Mouse (Mus musculus) ES-E14 (cell line): ENCODE measurements at regions not wholly inside any gene's neighbourhood (a gene's known extent, or its start where the extent isn't known, plus 50 kb on each side); places are given as distances from the start of the nearest gene placed in this dataset.

Experiments
- DNase-seq: peaks from one replicate; pipeline ENCODE4 v3.0.0-alpha.2; 2013; ENCODE audit warnings: low read depth, low spot score
- H3K27ac ChIP-seq: 2 replicates; pipeline ENCODE4 v1.5.1; 2012; ENCODE audit warnings: low read depth, mild to moderate bottlenecking, low read length, moderate library complexity, mixed read lengths; ENCODE audit not compliant: poor library complexity, insufficient read depth, severe bottlenecking
- H3K36me3 ChIP-seq: 2 replicates; pipeline ENCODE4 v1.6.1; 2012; ENCODE audit warnings: mild to moderate bottlenecking, low read length, moderate library complexity, mixed read lengths; ENCODE audit not compliant: control insufficient read depth, poor library complexity, insufficient read depth, severe bottlenecking
- H3K4me1 ChIP-seq, 2 experiments: fragments of 150-350 bp in 1 of 2; sonication (generic) in 1 of 2; 2 replicates each; pipeline ENCODE4 v1.6.1; 2012; ENCODE audit warnings: low read length in 2 of 2, mild to moderate bottlenecking in 1 of 2, mixed read lengths in 1 of 2; ENCODE audit not compliant: control insufficient read depth in 2 of 2, insufficient read depth in 2 of 2, poor library complexity in 1 of 2
- H3K4me3 ChIP-seq, 2 experiments: fragments of 150-350 bp in 1 of 2; sonication (generic) in 1 of 2; 2 replicates each; pipeline ENCODE4 v1.5.1; 2012; ENCODE audit warnings: low read length in 2 of 2, low read depth in 1 of 2, mild to moderate bottlenecking in 1 of 2, mixed read lengths in 1 of 2; ENCODE audit not compliant: insufficient read depth in 1 of 2, poor library complexity in 1 of 2, severe bottlenecking in 1 of 2
- H3K9ac ChIP-seq: 2 replicates; pipeline ENCODE4 v1.6.1; 2012; ENCODE audit warnings: low read depth, mild to moderate bottlenecking, low read length, mixed read lengths; ENCODE audit not compliant: poor library complexity, insufficient read depth, severe bottlenecking
- H3K9me3 ChIP-seq: fragments of 150-350 bp; sonication (generic); 2 replicates; pipeline ENCODE4 v1.6.1; 2012; ENCODE audit warnings: low read depth, mild to moderate bottlenecking, low read length; ENCODE audit not compliant: control insufficient read depth, insufficient read depth
- CHD2 ChIP-seq: IDR thresholded peaks from 2 replicates; pipeline ENCODE4 v1.6.1; 2014; ENCODE audit warnings: mild to moderate bottlenecking, low read depth, low read length, inconsistent platforms
- HCFC1 ChIP-seq: IDR thresholded peaks from 2 replicates; pipeline ENCODE4 v1.6.1; 2012; ENCODE audit warnings: low read length, inconsistent platforms, borderline replicate concordance; ENCODE audit not compliant: insufficient read depth
- MAFK ChIP-seq: IDR thresholded peaks from 2 replicates; pipeline ENCODE4 v1.6.1; 2014; ENCODE audit warnings: mild to moderate bottlenecking, low read depth, low read length, inconsistent platforms; ENCODE audit not compliant: insufficient read depth
- ZC3H11A ChIP-seq: IDR thresholded peaks from 2 replicates; pipeline ENCODE4 v1.6.1; 2012; ENCODE audit warnings: low read depth, mild to moderate bottlenecking, inconsistent platforms, low read length, borderline replicate concordance
- ZNF384 ChIP-seq: IDR thresholded peaks from 2 replicates; pipeline ENCODE4 v1.6.1; 2012; ENCODE audit warnings: low read depth, low read length, inconsistent platforms
- in situ Hi-C, 2 experiments: fragments of 600-800 bp; cut with MboI; formaldehyde crosslinking; loops; one replicate each; pipeline ENCODE4 v1.15.1; 2025; ENCODE audit warnings: low sequenced_read_pairs in 2 of 2, inconsistent platforms in 1 of 2; ENCODE audit not compliant: unreplicated experiment in 2 of 2

DNA sequence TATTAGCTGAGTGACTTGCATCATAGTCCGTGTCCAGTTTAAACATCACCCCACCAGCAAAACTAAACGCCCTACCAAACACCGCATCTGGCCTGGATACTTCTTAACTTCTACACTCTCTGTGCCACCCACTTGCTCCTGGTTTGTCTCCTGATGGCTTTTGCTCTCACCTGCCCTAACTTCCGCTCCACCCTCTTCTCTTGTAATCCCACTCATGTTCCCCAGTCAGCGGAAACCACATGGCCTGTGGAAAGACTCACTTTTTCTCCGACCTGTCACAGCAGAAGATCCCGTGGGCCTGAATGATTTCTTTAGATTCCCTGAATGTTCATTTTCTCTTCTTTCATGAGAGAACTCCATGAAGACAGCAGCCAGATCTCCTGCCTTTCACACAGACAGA, 86.1 kb upstream of the Lgalsl start:
- Histone ChIP-seq H3K9me3 (no peaks in the 10 kb centered on the region), H3K9ac (no peak overlapping the region), H3K4me3 (no peak overlapping the region), H3K4me1 (peaks cover 0 to 5% of the 10 kb centered on the region in 2 experiments; a peak in 1 of 4 replicates), H3K27ac (no peak overlapping the region), H3K36me3 (no peaks in the 10 kb centered on the region)
- DNase-seq = no peak
- no peak for TF ChIP-seq ZNF384
- TF ChIP-seq MAFK = no peak
- TF ChIP-seq CHD2 = no peak
- TF ChIP-seq ZC3H11A = no peak
- TF ChIP-seq HCFC1 = no peak
- in situ Hi-C loops = loop anchor here in 1 of 2 experiments (10.0 kb wide), 1 partner anchor 122 kb away; no protein-coding TSS in a partner anchor

DNA sequence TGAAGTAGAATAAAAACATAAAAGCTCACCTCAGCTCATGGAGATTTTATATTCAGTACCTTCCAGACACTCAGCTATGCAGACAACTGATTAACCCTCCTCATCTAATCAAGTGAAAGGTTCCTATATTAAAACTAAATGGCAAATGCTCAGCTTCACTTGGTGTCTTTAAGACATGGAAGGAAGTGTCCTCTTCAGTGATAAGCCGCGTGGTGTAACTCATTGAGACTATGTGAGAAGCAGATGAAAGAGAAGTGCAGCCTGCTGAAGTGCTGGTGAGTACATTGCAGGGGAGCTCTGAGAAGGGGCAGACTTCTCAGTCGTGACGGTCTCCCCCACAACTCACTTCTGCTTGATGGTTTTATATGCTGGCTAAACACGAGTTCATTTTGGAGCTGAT, 86.6 kb upstream of the Lgalsl start:
- no peak overlapping the region for H3K27ac ChIP-seq
- TF ChIP-seq ZNF384 (no peak), MAFK (no peak), ZC3H11A (no peak), HCFC1 (no peak), CHD2 (no peak)

DNA sequence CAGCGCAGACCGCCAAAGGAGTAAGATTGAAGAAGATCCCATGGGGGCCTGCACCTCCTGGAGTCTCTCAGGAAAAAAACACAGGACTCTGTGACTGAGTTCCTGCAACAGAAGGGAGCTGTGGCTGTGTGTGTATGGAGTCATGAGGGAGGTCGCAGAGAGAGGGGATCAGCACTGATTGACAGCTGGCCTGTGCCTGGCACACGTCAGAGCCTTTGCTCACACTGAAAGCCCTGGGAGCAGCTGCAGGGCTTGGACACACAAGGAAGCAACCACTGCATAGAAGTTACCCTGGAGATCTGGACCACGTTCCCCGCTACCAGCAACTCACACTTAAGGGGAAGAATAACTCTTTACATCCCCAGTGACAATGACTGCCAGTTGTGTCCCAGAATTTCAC, 92.3 kb upstream of the Lgalsl start:
- in situ Hi-C loops = no loop called here
- H3K9ac ChIP-seq = no peak overlapping the region
- H3K4me3 ChIP-seq = no peak overlapping the region
- DNase-seq = no peak
- TF ChIP-seq CHD2 (no peak), ZC3H11A (no peak), HCFC1 (no peak), ZNF384 (no peak), MAFK (no peak)
- H3K36me3 ChIP-seq = no peaks in the 10 kb centered on the region
- H3K4me1 ChIP-seq = peaks cover 0 to under 1% of the 10 kb centered on the region in 2 experiments; a peak in 1 of 4 replicates
- H3K27ac ChIP-seq = no peak overlapping the region
- no peaks in the 10 kb centered on the region for H3K9me3 ChIP-seq

More for the DNA sequence above, 86.6 kb upstream of the Lgalsl start:
- in situ Hi-C loops = loop anchor here in 1 of 2 experiments (10.0 kb wide), 1 partner anchor 123 kb away; no protein-coding TSS in a partner anchor
- H3K4me1 ChIP-seq = peaks cover 0 to 3% of the 10 kb centered on the region in 2 experiments; a peak in 1 of 4 replicates
- DNase-seq = no peak
- H3K4me3 ChIP-seq = no peak overlapping the region
- no peaks in the 10 kb centered on the region for H3K36me3 ChIP-seq
- H3K9ac ChIP-seq = no peak overlapping the region
- no peaks in the 10 kb centered on the region for H3K9me3 ChIP-seq

DNA sequence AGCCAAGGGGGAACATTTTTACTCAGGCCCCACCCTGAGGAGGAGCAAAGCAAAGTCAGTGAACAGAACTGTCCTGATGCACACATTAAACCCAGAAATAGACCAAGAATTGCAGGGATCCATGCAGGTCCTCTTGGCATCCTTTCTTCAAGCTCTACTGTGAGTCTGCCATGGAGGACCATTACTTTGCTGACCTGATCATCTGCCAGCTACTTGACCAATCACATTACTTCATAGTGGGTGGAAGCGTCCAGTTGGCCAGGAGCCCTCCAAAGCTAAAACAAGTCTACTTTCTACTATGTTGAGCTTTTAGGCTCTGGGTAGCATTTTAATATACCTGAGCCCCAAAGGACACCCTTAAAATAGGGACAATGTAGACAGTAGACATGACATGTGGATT, 98.6 kb upstream of the Lgalsl start:
- H3K9ac ChIP-seq = no peak overlapping the region
- in situ Hi-C loops = no loop called here
- peaks cover 0 to 3% of the 10 kb centered on the region in 2 experiments; a peak in 1 of 4 replicates for H3K4me1 ChIP-seq
- no peaks in the 10 kb centered on the region for H3K9me3 ChIP-seq
- no peak for DNase-seq
- H3K27ac ChIP-seq = no peak overlapping the region
- TF ChIP-seq MAFK = no peak
- no peak for TF ChIP-seq HCFC1
- TF ChIP-seq ZC3H11A = no peak
- TF ChIP-seq CHD2 = no peak
- TF ChIP-seq ZNF384 = no peak
- H3K36me3 ChIP-seq = no peaks in the 10 kb centered on the region
- no peak overlapping the region for H3K4me3 ChIP-seq

DNA sequence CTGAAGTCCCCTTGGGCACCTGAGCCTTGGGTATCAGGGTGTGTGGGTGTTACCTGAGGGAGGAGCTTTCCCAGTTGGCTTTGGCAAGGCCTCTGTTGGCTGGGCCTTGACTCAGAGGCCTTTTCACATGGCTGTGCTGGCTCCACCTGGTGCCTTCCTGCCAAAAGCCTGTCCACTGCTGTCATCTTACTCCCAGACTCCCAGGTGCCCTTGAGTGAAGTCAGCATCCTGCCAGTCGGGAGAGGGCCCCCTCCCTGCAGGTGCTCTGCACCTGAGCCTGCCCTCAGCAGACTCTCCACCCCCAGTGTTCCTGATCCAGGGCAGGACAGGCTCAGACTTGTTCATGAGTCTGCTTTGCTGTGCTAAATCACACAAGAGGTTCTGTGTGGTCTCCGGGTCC, 99.2 kb upstream of the Lgalsl start:
- H3K4me3 ChIP-seq = no peak overlapping the region
- H3K9ac ChIP-seq = no peak overlapping the region
- H3K27ac ChIP-seq = no peak overlapping the region
- H3K9me3 ChIP-seq = no peaks in the 10 kb centered on the region
- peaks cover 0 to 3% of the 10 kb centered on the region in 2 experiments; a peak in 1 of 4 replicates for H3K4me1 ChIP-seq
- no peaks in the 10 kb centered on the region for H3K36me3 ChIP-seq
- TF ChIP-seq MAFK (no peak), CHD2 (no peak), ZNF384 (no peak), HCFC1 (no peak)
- no peak for DNase-seq
- in situ Hi-C loops = no loop called here
